In the genomic region with DNA sequence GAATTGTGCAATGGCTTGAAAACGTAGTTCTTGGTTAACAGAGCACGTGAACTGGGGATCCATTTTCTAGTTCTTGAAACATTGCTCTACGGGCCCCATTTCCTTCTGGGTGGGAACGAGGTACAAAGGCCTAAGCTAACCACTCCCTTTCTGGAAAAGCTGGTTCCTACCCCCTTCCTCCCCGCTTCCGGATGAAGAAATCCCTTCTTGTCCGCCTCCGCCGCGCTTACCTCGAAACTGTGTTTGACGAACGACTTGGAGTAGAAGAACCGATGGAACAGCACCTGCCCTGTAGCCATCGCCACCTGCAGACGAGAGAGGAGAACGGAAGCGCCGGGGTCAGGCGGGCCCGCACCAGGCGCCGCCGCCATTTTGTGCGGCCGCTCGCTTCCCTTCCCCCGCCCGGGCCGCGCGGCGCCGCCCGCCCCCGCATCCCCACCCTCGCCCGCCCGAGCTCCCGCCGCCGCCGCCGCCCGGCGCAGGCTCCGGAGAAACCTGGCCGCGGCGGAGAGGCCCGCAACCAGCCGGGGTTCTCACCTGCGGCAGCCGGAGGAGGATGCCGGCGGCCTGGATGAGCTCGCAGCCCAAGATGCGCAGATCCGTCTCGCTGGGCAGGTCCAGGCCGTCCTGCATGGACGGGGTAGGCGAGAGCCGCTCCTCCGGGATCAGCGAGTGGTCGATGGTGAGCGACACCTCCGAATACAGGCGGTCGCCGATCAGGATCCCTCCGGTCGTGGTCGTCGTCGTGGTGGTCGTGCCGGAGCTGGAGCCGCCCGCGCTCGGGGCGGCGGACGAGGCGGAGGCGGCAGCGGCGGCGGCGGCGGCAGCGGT, we compare ENCODE assay signal across 8 mouse cellular contexts. TPM values are rescaled to one million over a fixed set of nuclear protein-coding genes. Genes with fewer than 3 reads are reported as not detected.
DNase-seq lines count a peak whose midpoint lies in the region; ATAC-seq and TF ChIP-seq lines count a peak whose summit lies in the region.

No protein-coding gene starts in this region.

- in situ Hi-C loops in ES-E14 (cut with MboI; ENCODE audit: low sequenced_read_pairs in 2 of 2, unreplicated experiment in 2 of 2) = no loop called here

- H3K9me3 ChIP-seq in ES-E14 (ENCODE audit: control insufficient read depth, insufficient read depth, low read depth, low read length) = no peaks in the 10 kb centered on the region
- no peaks in the 10 kb centered on the region for H3K9me3 ChIP-seq in forebrain, embryonic 15.5 days
- no peaks in the 10 kb centered on the region for H3K9me3 ChIP-seq in lung, embryonic 16.5 days (ENCODE audit: control insufficient read depth, low read length)

- WGBS in forebrain, embryonic 15.5 days = under 1% methylated on average over 78 of the region's 94 CpGs
- WGBS in lung, embryonic 16.5 days = under 1% methylated on average over 71 of the region's 94 CpGs
- under 1% methylated on average over 77 of the region's 94 CpGs for WGBS in olfactory bulb, adult 2 months

- H3K27ac ChIP-seq in ES-E14 (ENCODE audit: insufficient read depth, low read depth, low read length, poor library complexity, severe bottlenecking) = peak overlapping the region; percentile 93
- peak overlapping the region; percentile 99 for H3K27ac ChIP-seq in forebrain, embryonic 15.5 days (replicated peaks)
- peak overlapping the region; percentile 100 for H3K27ac ChIP-seq in lung, embryonic 16.5 days (ENCODE audit: low read length)
- H3K27ac ChIP-seq in olfactory bulb, adult 2 months (ENCODE audit: insufficient read depth, low read depth, low read length) = peak overlapping the region; percentile 98

- TF ChIP-seq CTCF in olfactory bulb, adult 2 months (IDR thresholded peaks at IDR 0.05; ENCODE audit: insufficient read depth, low read depth, low read length) = no peak

- DNase-seq in ES-E14 (ENCODE audit: low read depth, low spot score) = no peak
- peak; percentile 55 for DNase-seq in cerebellum, adult 11 months
- DNase-seq in heart, postnatal 25 days (ENCODE audit: low spot score) = peak; percentile 37
- peak; percentile 16 to 34 for DNase-seq in layer of hippocampus, adult 18-20 months (ENCODE audit: low spot score in 2 of 2)
- peak; percentile 73 to 74 for DNase-seq in thymus, postnatal 10 days (ENCODE audit: low spot score in 2 of 2)

- intact Hi-C loops in heart, postnatal 25 days (cut with DNase I) = loop anchor here (1.0 to 2.0 kb wide), 2 partner anchors 17 to 33 kb away; no protein-coding TSS in a partner anchor

- H3K27me3 ChIP-seq in forebrain, embryonic 15.5 days = no peaks in the 10 kb centered on the region
- H3K27me3 ChIP-seq in lung, embryonic 16.5 days (ENCODE audit: control insufficient read depth, insufficient read depth, low read depth, low read length) = no peaks in the 10 kb centered on the region

- H3K4me2 ChIP-seq in forebrain, embryonic 15.5 days (replicated peaks) = peak overlapping the region; percentile 78
- H3K4me2 ChIP-seq in lung, embryonic 16.5 days (ENCODE audit: low read depth, low read length) = peak overlapping the region; percentile 86

- no peak for TF ChIP-seq POLR2A in olfactory bulb, adult 2 months (IDR thresholded peaks at IDR 0.05; ENCODE audit: insufficient read depth, low read depth, low read length)

- H3K4me3 ChIP-seq in ES-E14 (ENCODE audit: insufficient read depth in 1 of 2, low read depth in 1 of 2, low read length in 2 of 2, poor library complexity in 1 of 2, severe bottlenecking in 1 of 2) = peak overlapping the region; percentile 88 to 97
- H3K4me3 ChIP-seq in forebrain, embryonic 15.5 days = peak overlapping the region; percentile 100
- H3K4me3 ChIP-seq in lung, embryonic 16.5 days (ENCODE audit: low read length) = peak overlapping the region; percentile 100
- peak overlapping the region; percentile 96 for H3K4me3 ChIP-seq in olfactory bulb, adult 2 months (ENCODE audit: insufficient read depth, low read depth, low read length)

- H3K9ac ChIP-seq in ES-E14 (ENCODE audit: insufficient read depth, low read depth, low read length, poor library complexity, severe bottlenecking) = peak overlapping the region; percentile 99
- H3K9ac ChIP-seq in forebrain, embryonic 15.5 days (replicated peaks) = peak overlapping the region; percentile 99
- H3K9ac ChIP-seq in lung, embryonic 16.5 days (ENCODE audit: low read length) = peak overlapping the region; percentile 100

- peaks cover 2 to 3% of the 10 kb centered on the region in 2 experiments; a peak in 1 of 4 replicates for H3K4me1 ChIP-seq in ES-E14 (ENCODE audit: control insufficient read depth in 2 of 2, insufficient read depth in 2 of 2, low read length in 2 of 2, poor library complexity in 1 of 2)
- peaks cover 48% of the 10 kb centered on the region for H3K4me1 ChIP-seq in forebrain, embryonic 15.5 days
- H3K4me1 ChIP-seq in lung, embryonic 16.5 days (replicated peaks; ENCODE audit: control insufficient read depth, insufficient read depth, low read length) = peaks cover 27% of the 10 kb centered on the region
- H3K4me1 ChIP-seq in olfactory bulb, adult 2 months (ENCODE audit: control insufficient read depth, insufficient read depth, low read length) = peaks cover 2% of the 10 kb centered on the region

- peak; percentile 79 for ATAC-seq in forebrain, embryonic 15.5 days (replicated peaks)
- peak; percentile 75 for ATAC-seq in lung, embryonic 16.5 days (ENCODE audit: low read depth)

- H3K36me3 ChIP-seq in ES-E14 (ENCODE audit: control insufficient read depth, insufficient read depth, low read length, poor library complexity, severe bottlenecking) = peaks cover 15% of the 10 kb centered on the region
- peaks cover 19% of the 10 kb centered on the region for H3K36me3 ChIP-seq in forebrain, embryonic 15.5 days
- peaks cover 16% of the 10 kb centered on the region for H3K36me3 ChIP-seq in lung, embryonic 16.5 days (ENCODE audit: control insufficient read depth, insufficient read depth, low read length)

TF ChIP-seq in ES-E14, 5 proteins besides CTCF, POLR2A, EP300 and RAD21:
- TF ChIP-seq MAFK (IDR thresholded peaks at IDR 0.05; ENCODE audit: insufficient read depth, low read depth, low read length) (no peak), ZC3H11A (IDR thresholded peaks at IDR 0.05; ENCODE audit: borderline replicate concordance, low read depth, low read length) (no peak)

RNA-seq across cellular contexts. Expression of a gene that starts 0.6 kb away (rescaled TPM):
- total RNA-seq in ES-E14 (2012; rRNA removed) = 82.8 and 91.5 TPM in 2 replicates
- 81.5 and 87.6 TPM in 2 replicates for polyA plus RNA-seq in forebrain, embryonic 15.5 days (2015; fragmentation: Nextera tagmentation; extraction: Ambion mirVana)
- total RNA-seq in heart, postnatal 25 days (2021) = 10 to 100 TPM; 19.0 to 23.4 TPM
- total RNA-seq in layer of hippocampus, adult 18-20 months (2021) = 10 to 100 TPM; 52.5 to 57.8 TPM
- polyA plus RNA-seq in lung, embryonic 16.5 days (2015; fragmentation: Nextera tagmentation; extraction: Ambion mirVana) = 105 and 114 TPM in 2 replicates
- polyA plus RNA-seq in olfactory bulb, adult 2 months (2012; ENCODE audit: insufficient read depth, insufficient read length, low replicate concordance, missing spikeins) = 295 TPM in 1 of 2 replicates, not detected in the other
